Mouse (Mus musculus) MEL (cell line): ENCODE results near the gene Psmd8.

Experiments
- CTCF ChIP-seq, 3 experiments: IDR thresholded peaks in 2 of 3; conservative IDR thresholded peaks in 1 of 3; 2 replicates each; pipeline ENCODE4 v1.5.1; 2011 to 2012; ENCODE audit warnings: low read length in 3 of 3, low read depth in 2 of 3, mild to moderate bottlenecking in 2 of 3, improper control_type of control experiment in 1 of 3, inconsistent platforms in 1 of 3, mixed read lengths in 1 of 3, moderate library complexity in 1 of 3; ENCODE audit not compliant: control insufficient read depth in 1 of 3, insufficient read depth in 1 of 3, poor library complexity in 1 of 3, severe bottlenecking in 1 of 3
- EP300 ChIP-seq, 2 experiments: IDR thresholded peaks; 2 replicates each; pipeline ENCODE4 v1.6.1; 2011; ENCODE audit warnings: improper control_type of control experiment in 2 of 2, low read length in 2 of 2, low read depth in 1 of 2, mild to moderate bottlenecking in 1 of 2
- GABPA ChIP-seq: IDR thresholded peaks from 2 replicates; pipeline ENCODE4 v1.6.1; 2012; ENCODE audit warnings: low read depth, mild to moderate bottlenecking, inconsistent platforms, low read length, improper control_type of control experiment, moderate library complexity
- MYB ChIP-seq: IDR thresholded peaks from 2 replicates; pipeline ENCODE4 v1.6.1; 2011; ENCODE audit warnings: mild to moderate bottlenecking, low read depth, low read length, improper control_type of control experiment
- NELFE ChIP-seq: IDR thresholded peaks from 2 replicates; pipeline ENCODE4 v1.6.1; 2011; ENCODE audit warnings: low read depth, low read length, improper control_type of control experiment
- POLR2A ChIP-seq, 2 experiments: IDR thresholded peaks; 2 replicates each; pipeline ENCODE4 v1.6.1; 2011 to 2012; ENCODE audit warnings: low read length in 2 of 2, mild to moderate bottlenecking in 2 of 2, control low read depth in 1 of 2, improper control_type of control experiment in 1 of 2, low read depth in 1 of 2, moderate library complexity in 1 of 2; ENCODE audit not compliant: control insufficient read depth in 1 of 2, insufficient read depth in 1 of 2, poor library complexity in 1 of 2
- POLR2AphosphoS5 ChIP-seq: IDR thresholded peaks from 2 replicates; pipeline ENCODE4 v1.6.1; 2012; ENCODE audit warnings: low read depth, borderline replicate concordance, mild to moderate bottlenecking, inconsistent platforms, low read length, moderate library complexity, mixed read lengths
- TBP ChIP-seq: IDR thresholded peaks from 2 replicates; pipeline ENCODE4 v1.8.0; 2011; ENCODE audit warnings: low read depth, low read length, improper control_type of control experiment
- USF1 ChIP-seq: IDR thresholded peaks from 2 replicates; pipeline ENCODE4 v1.6.1; 2014; ENCODE audit warnings: low read depth, mild to moderate bottlenecking, inconsistent platforms, low read length, improper control_type of control experiment, moderate library complexity

GRCm38 (mm10) chr7:29214846-29215245 lies 34.3 kb upstream of the Psmd8 start:
- TF ChIP-seq GABPA (no peak), CTCF (IDR thresholded peaks at IDR 0.05 in 2 of 3, conservative IDR thresholded peaks at IDR 0.05 in 1 of 3; ENCODE audit: control insufficient read depth in 1 of 3, insufficient read depth in 1 of 3, low read depth in 2 of 3, low read length in 3 of 3, poor library complexity in 1 of 3, severe bottlenecking in 1 of 3) (no peak), USF1 (no peak), MYB (no peak), TBP (no peak), POLR2AphosphoS5 (no peak), NELFE (no peak), POLR2A (IDR thresholded peaks at IDR 0.05; ENCODE audit: control insufficient read depth in 1 of 2, insufficient read depth in 1 of 2, low read depth in 1 of 2, low read length in 2 of 2, poor library complexity in 1 of 2) (no peak), EP300 (IDR thresholded peaks at IDR 0.05; ENCODE audit: low read depth in 1 of 2, low read length in 2 of 2) (no peak)
